Mouse (Mus musculus) urinary bladder, postnatal 36 days (tissue): ENCODE data around the gene Cars.

ENCODE experiments used
- DNase-seq, 2 experiments: peaks; one replicate each; pipeline ENCODE4 v3.0.0; 2022; ENCODE audit warnings: low spot score in 2 of 2, mixed read lengths in 1 of 2

The Cars gene

DNA sequence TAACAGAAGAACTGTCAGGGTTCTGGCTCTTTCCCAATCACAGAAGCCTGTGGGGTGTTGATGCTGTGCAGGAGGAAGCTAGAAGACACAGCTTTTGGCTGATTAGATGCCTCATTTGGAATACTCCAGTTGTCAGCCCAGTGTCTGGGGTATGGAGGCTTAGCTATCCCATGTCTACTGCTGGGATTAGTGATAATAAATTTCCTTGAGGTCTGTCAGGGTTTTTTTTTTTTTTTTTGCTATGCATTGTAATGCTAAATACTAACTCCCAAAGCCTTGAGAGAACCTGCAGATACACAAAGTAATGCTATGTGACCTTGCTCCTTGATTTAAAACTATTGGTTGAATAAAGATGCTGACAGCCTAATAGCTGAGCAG is 88.6 kb downstream of the Cars start:
- DNase-seq, result no peak

- DNase-seq, result no peak
These were observed 89.1 kb downstream of the Cars start for GRCm38 (mm10) chr7:143510593-143511334.

- no peak for DNase-seq
These were observed 90.3 kb downstream of the Cars start for GRCm38 (mm10) chr7:143509566-143509965.
